Mouse (Mus musculus) hindbrain, embryonic 12.5 days (tissue): ENCODE results near the gene Hyal2. TPM values are rescaled to one million over a fixed set of nuclear protein-coding genes. Genes with fewer than 3 reads are reported as not detected.

Source experiments
- ATAC-seq: fragments of 200-750 bp; cut with Nextera tagmentation; 2 replicates; pipeline ENCODE4 v1.8.0; 2017; ENCODE audit warnings: moderate TSS enrichment; ENCODE audit not compliant: low FRiP score
- H3K27ac ChIP-seq: fragments of 300-500 bp; sonication (generic); 2 replicates; pipeline ENCODE4 v1.5.1; 2016; ENCODE audit warnings: mild to moderate bottlenecking
- H3K27me3 ChIP-seq: fragments of 300-500 bp; sonication (generic); 2 replicates; pipeline ENCODE4 v1.6.1; 2016; ENCODE audit warnings: mild to moderate bottlenecking
- H3K36me3 ChIP-seq: fragments of 300-500 bp; sonication (generic); 2 replicates; pipeline ENCODE4 v1.6.1; 2016; ENCODE audit warnings: mild to moderate bottlenecking
- H3K4me1 ChIP-seq: fragments of 300-500 bp; sonication (generic); 2 replicates; pipeline ENCODE4 v1.6.1; 2016
- H3K4me2 ChIP-seq: fragments of 300-500 bp; sonication (generic); replicated peaks from 2 replicates; pipeline ENCODE4 v1.6.1; 2016; ENCODE audit warnings: mild to moderate bottlenecking
- H3K4me3 ChIP-seq: fragments of 300-500 bp; sonication (generic); 2 replicates; pipeline ENCODE4 v1.5.1; 2016; ENCODE audit warnings: mild to moderate bottlenecking
- H3K9ac ChIP-seq: fragments of 300-500 bp; sonication (generic); 2 replicates; pipeline ENCODE4 v1.6.1; 2016; ENCODE audit warnings: mild to moderate bottlenecking, moderate library complexity
- H3K9me3 ChIP-seq: fragments of 300-500 bp; sonication (generic); replicated peaks from 2 replicates; pipeline ENCODE4 v1.6.1; 2016; ENCODE audit warnings: mild to moderate bottlenecking
- WGBS: fragments of 180-500 bp; shearing (Covaris S2); methylation state at CpG from one replicate; pipeline ENCODE4 v1.1.7; 2016; 5-methylcytosine and 5-hydroxymethylcytosine counted together
- polyA plus RNA-seq: library from polyadenylated mRNA; unstranded; fragments of >200 nt; fragmentation: Nextera tagmentation; extraction: Ambion mirVana; gene quantifications from 2 replicates; pipeline ENCODE4 v1.2.1, GENCODE M21; 2016

Gene Hyal2
- polyA plus RNA-seq, 1 experiment from 2014 or later, result 105 TPM

GRCm38 (mm10) chr9:107548820-107549219, 18.9 kb upstream of the Hyal2 start:
- no peak overlapping the region for H3K4me3 ChIP-seq
- H3K9ac ChIP-seq, result no peak overlapping the region
- H3K27me3 ChIP-seq, result peaks cover 48% of the 10 kb centered on the region
- H3K9me3 ChIP-seq, result no peaks in the 10 kb centered on the region
- no peak for ATAC-seq
- no peak overlapping the region for H3K4me2 ChIP-seq
- WGBS, result 87% methylated on average over 10 of the region's 10 CpGs
- no peak overlapping the region for H3K27ac ChIP-seq
- peaks cover 13% of the 10 kb centered on the region for H3K36me3 ChIP-seq
- peaks cover 43% of the 10 kb centered on the region for H3K4me1 ChIP-seq

GRCm38 (mm10) chr9:107549297-107550074, 18.3 kb upstream of the Hyal2 start:
- Histone ChIP-seq H3K4me2 (no peak overlapping the region), H3K9me3 (no peaks in the 10 kb centered on the region), H3K27ac (no peak overlapping the region), H3K27me3 (peaks cover 48% of the 10 kb centered on the region), H3K36me3 (peaks cover 7% of the 10 kb centered on the region), H3K4me3 (no peak overlapping the region), H3K4me1 (peaks cover 44% of the 10 kb centered on the region), H3K9ac (no peak overlapping the region)
- WGBS, result 81% methylated on average over 20 of the region's 20 CpGs
- ATAC-seq, result no peak

- no peak for ATAC-seq
- WGBS, result 21% methylated on average over 23 of the region's 23 CpGs
- peaks cover 48% of the 10 kb centered on the region for H3K27me3 ChIP-seq
- H3K9me3 ChIP-seq, result no peaks in the 10 kb centered on the region
- H3K4me3 ChIP-seq, result peak overlapping the region; percentile 34; the same call in 1 of the 2 replicates
- peak overlapping the region; percentile 62 for H3K4me2 ChIP-seq
- H3K27ac ChIP-seq, result no peak overlapping the region
- no peaks in the 10 kb centered on the region for H3K36me3 ChIP-seq
- H3K4me1 ChIP-seq, result peaks cover 49% of the 10 kb centered on the region
- H3K9ac ChIP-seq, result peak overlapping the region; percentile 51; the same call in 1 of the 2 replicates
Measured at GRCm38 (mm10) chr9:107550491-107551116, 17.1 kb upstream of the Hyal2 start.

- under 1% methylated on average over 63 of the region's 63 CpGs for WGBS
- H3K27ac ChIP-seq, result no peak within 1 kb of the TSS
- H3K4me2 ChIP-seq, result peak within 1 kb of the TSS; percentile 62
- peak within 1 kb of the TSS; percentile 51 for H3K9ac ChIP-seq
- H3K9me3 ChIP-seq, result no peaks in the 10 kb centered on the region
- H3K27me3 ChIP-seq, result peaks cover 48% of the 10 kb centered on the region
- H3K36me3 ChIP-seq, result no peaks in the 10 kb centered on the region
- ATAC-seq, result no peak
- H3K4me3 ChIP-seq, result peak within 1 kb of the TSS; percentile 34
- peaks cover 49% of the 10 kb centered on the region for H3K4me1 ChIP-seq
Measured at GRCm38 (mm10) chr9:107551117-107551889, 16.4 kb upstream of the Hyal2 start, which contains the start of gene Rassf1. TSS of gene Rassf1 (plus strand) at chr9:107551555.

- Histone ChIP-seq H3K9me3 (no peaks in the 10 kb centered on the region), H3K4me2 (peak overlapping the region; percentile 62), H3K4me3 (peak overlapping the region; percentile 34), H3K9ac (peak overlapping the region; percentile 51), H3K36me3 (no peaks in the 10 kb centered on the region), H3K27ac (no peak overlapping the region), H3K27me3 (peaks cover 48% of the 10 kb centered on the region), H3K4me1 (peaks cover 48% of the 10 kb centered on the region)
- no peak for ATAC-seq
- WGBS, result 3% methylated on average over 8 of the region's 8 CpGs
Measured at GRCm38 (mm10) chr9:107551890-107552355, 15.8 kb upstream of the Hyal2 start.

GRCm38 (mm10) chr9:107552690-107553393, 14.9 kb upstream of the Hyal2 start:
- 80% methylated on average over 5 of the region's 5 CpGs for WGBS
- H3K27me3 ChIP-seq, result peaks cover 48% of the 10 kb centered on the region

DNA sequence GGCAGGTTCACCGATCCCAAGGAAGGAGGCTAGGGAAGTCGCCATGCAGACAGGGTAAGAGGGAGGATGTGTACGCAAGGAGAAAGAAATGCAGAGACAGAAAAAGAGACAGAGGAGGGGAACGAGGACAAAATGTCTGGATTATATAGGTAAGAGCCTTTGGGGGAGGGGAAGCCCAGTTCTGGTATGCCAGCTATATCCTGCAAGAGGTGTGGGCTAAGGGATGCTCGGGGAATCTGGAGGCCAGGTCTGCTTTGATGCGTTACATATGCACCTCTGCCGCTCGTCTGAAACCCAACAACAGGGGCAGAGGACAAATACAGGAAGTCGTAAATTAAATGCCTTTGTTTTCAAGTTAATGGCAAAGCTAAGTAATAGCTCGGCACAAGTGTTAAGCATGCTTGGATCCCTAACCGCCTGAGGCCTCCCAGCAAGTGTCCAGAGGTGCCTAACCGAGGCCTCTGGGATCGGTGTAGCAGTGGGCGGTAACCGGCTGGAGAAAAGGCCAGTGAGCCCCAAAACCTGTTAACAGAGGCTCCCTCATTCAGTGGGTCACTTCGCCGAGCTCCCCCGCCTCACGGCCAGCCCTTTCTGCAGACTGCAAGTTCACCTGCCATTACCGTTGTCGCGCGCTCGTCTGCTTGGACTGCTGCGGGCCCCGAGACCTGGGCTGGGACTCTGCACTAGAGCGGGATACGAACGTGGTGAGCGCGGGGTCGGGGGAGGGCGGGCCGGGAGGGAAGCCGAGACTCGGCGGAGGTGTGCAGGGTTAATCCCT, 14.0 kb upstream of the Hyal2 start:
- Histone ChIP-seq H3K4me1 (peaks cover 39% of the 10 kb centered on the region), H3K27ac (peak overlapping the region; percentile 82), H3K27me3 (peaks cover 43% of the 10 kb centered on the region), H3K4me3 (peak overlapping the region; percentile 66), H3K9me3 (no peaks in the 10 kb centered on the region), H3K36me3 (peaks cover 18% of the 10 kb centered on the region), H3K9ac (peak overlapping the region; percentile 65), H3K4me2 (peak overlapping the region; percentile 93)
- ATAC-seq, result peak; percentile 80
- 7% methylated on average over 37 of the region's 37 CpGs for WGBS

More at GRCm38 (mm10) chr9:107552690-107553393, 14.9 kb upstream of the Hyal2 start:
- Histone ChIP-seq H3K4me1 (peaks cover 39% of the 10 kb centered on the region), H3K4me2 (0 out of 2 replicates have a peak overlapping the region, but pooled peaks have one; percentile 62), H3K4me3 (no peak overlapping the region; the same call in 1 of the 2 replicates), H3K27ac (no peak overlapping the region), H3K9me3 (no peaks in the 10 kb centered on the region), H3K36me3 (peaks cover 9% of the 10 kb centered on the region), H3K9ac (no peak overlapping the region)
- no peak for ATAC-seq

GRCm38 (mm10) chr9:107554319-107554825, 13.4 kb upstream of the Hyal2 start:
- ATAC-seq, result peak; percentile 94
- H3K9ac ChIP-seq, result peak overlapping the region; percentile 82
- peak overlapping the region; percentile 82 for H3K27ac ChIP-seq
- peaks cover 24% of the 10 kb centered on the region for H3K36me3 ChIP-seq
- H3K9me3 ChIP-seq, result no peaks in the 10 kb centered on the region
- peak overlapping the region; percentile 66 for H3K4me3 ChIP-seq
- WGBS, result under 1% methylated on average over 53 of the region's 53 CpGs
- H3K27me3 ChIP-seq, result peaks cover 37% of the 10 kb centered on the region
- H3K4me2 ChIP-seq, result peak overlapping the region; percentile 93
- peaks cover 39% of the 10 kb centered on the region for H3K4me1 ChIP-seq

DNA sequence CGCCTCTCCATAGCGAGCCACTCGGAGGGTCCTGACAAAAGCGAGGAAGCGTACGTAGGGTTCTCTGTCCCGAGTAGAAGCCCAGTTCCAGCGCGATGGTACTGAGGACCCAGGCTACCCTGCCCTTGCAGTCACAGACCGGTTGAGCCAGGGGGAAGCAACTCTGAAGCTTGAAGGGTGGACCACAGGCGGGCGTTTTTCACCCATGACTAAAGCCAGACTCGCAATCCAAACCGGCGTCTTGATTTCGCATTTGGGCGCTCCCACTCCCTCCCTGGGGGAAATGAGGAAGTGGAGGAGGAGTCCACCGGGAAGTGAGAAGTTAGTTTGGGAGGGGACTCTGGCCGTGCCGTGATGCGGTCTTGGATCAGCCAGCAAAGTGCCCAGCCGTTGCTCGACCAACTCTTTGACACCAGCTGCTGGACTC, 12.7 kb upstream of the Hyal2 start:
- under 1% methylated on average over 23 of the region's 23 CpGs for WGBS
- H3K9me3 ChIP-seq, result no peaks in the 10 kb centered on the region
- H3K4me1 ChIP-seq, result peaks cover 39% of the 10 kb centered on the region
- peaks cover 31% of the 10 kb centered on the region for H3K27me3 ChIP-seq
- peak overlapping the region; percentile 66 for H3K4me3 ChIP-seq
- ATAC-seq, result peak; percentile 35
- peak overlapping the region; percentile 82 for H3K27ac ChIP-seq
- peak overlapping the region; percentile 82 for H3K9ac ChIP-seq
- peak overlapping the region; percentile 93 for H3K4me2 ChIP-seq
- H3K36me3 ChIP-seq, result peaks cover 31% of the 10 kb centered on the region

GRCm38 (mm10) chr9:107555701-107556100, 12.0 kb upstream of the Hyal2 start:
- no peak for ATAC-seq
- H3K9ac ChIP-seq, result peak overlapping the region; percentile 82
- H3K4me3 ChIP-seq, result peak overlapping the region; percentile 66
- peaks cover 24% of the 10 kb centered on the region for H3K27me3 ChIP-seq
- H3K4me1 ChIP-seq, result peaks cover 38% of the 10 kb centered on the region
- 47% methylated on average over 2 of the region's 2 CpGs for WGBS
- H3K9me3 ChIP-seq, result no peaks in the 10 kb centered on the region
- peak overlapping the region; percentile 93 for H3K4me2 ChIP-seq
- peaks cover 38% of the 10 kb centered on the region for H3K36me3 ChIP-seq
- H3K27ac ChIP-seq, result no peak overlapping the region
